Mouse (Mus musculus): ENCODE results near the gene 1700029H14Rik. TPM values are rescaled to one million over a fixed set of nuclear protein-coding genes. Genes with fewer than 3 reads are reported as not detected.

Gene 1700029H14Rik
- polyA plus RNA-seq, 1 experiment from 2014 or later: not detected

DNA sequence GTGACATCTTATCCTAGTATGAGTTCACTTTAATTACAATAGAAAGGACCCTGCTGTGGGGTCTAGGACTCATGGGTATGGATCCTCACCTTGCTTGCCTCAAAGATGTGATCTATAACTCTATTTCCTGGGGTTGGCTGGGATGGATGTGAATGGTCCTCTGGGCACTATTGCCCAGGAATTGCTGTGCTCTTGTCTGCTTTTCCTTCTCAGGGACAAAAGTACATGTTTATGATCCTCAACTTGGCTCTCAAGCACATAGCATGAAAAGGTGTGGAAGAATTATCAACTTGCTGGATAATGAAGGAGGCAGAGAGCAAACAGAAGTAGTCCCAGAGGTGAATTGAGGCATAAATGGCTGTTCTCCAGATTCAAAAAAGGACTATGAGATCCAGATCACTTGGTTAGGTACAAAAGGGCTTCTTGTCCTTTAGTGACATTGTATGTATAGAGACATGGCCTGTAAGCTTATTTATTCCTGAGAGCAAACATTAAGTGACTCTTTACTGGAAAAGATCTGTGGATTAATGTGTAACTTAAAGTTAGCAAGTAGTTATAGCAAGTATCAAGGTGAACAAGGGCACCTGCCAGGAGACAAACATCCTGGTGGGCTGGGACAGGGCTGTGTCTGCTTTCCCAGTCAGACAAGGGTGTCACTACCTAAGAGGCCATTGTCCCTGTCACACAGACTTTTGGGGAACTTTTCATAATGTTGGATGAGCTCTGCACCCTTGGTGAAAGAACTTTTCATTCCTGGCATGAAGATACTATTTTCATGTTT, 57.2 kb downstream of the 1700029H14Rik start:
- Histone ChIP-seq H3K4me1 (ENCODE audit: control insufficient read depth, insufficient read depth, low read length) (peaks cover 11% of the 10 kb centered on the region), H3K9ac (ENCODE audit: low read length) (no peak overlapping the region), H3K27me3 (ENCODE audit: control insufficient read depth, insufficient read depth, low read length) (0 out of 2 replicates have a peak, but pooled peaks cover 3% of the 10 kb centered on the region), H3K4me3 (ENCODE audit: low read length) (no peak overlapping the region), H3K9me3 (replicated peaks; ENCODE audit: control insufficient read depth, low read length) (0 out of 2 replicates have a peak, but pooled peaks cover 2% of the 10 kb centered on the region), H3K4me2 (ENCODE audit: low read depth, low read length) (no peak overlapping the region), H3K27ac (ENCODE audit: low read length) (no peak overlapping the region), H3K36me3 (ENCODE audit: control insufficient read depth, insufficient read depth) (no peaks in the 10 kb centered on the region)
- no peak for ATAC-seq (replicated peaks; ENCODE audit: extremely low read depth, insufficient read depth, low FRiP score)

DNA sequence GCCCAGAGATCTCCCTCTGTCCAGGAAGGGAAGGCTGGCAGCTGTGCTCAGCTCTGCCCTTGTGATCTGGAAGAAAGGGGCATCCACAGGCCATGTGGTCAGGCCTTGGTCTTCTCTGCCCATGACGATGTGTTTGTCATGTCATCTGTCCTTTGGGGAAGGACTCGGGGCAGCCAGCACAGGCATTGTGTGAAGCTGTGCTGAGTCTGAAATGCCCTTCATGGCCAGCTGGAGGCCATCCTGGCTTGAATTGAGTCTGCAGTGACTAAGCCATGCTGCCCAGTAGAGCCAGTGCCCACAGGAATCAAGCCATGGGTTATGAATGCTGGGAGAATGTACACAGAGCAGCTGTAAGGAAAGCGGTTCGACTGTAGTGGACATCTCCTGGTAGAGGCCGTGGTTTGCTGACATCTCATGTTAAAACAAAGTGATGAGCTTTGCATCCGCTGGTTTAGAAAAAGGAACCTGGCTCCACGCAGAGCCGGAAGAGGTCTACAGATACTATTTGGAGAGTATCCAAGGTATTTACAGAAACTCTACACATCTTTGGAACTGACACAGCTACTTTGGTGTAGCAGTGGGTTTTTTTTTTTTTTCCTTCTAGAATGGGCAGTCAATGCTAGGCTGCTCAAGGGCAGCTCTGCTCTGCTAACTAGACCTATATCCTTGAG, 58.2 kb downstream of the 1700029H14Rik start:
- ATAC-seq (replicated peaks; ENCODE audit: extremely low read depth, insufficient read depth, low FRiP score): no peak; the same call in 1 of the 2 replicates

GRCm38 (mm10) chr8:13501221-13501620, 61.0 kb downstream of the 1700029H14Rik start:
- Histone ChIP-seq H3K4me2 (ENCODE audit: low read depth, low read length) (no peak overlapping the region), H3K9ac (ENCODE audit: low read length) (no peak overlapping the region), H3K27me3 (ENCODE audit: control insufficient read depth, insufficient read depth, low read length) (no peaks in the 10 kb centered on the region), H3K36me3 (ENCODE audit: control insufficient read depth, insufficient read depth) (no peaks in the 10 kb centered on the region), H3K4me3 (ENCODE audit: low read length) (no peak overlapping the region), H3K4me1 (ENCODE audit: control insufficient read depth, insufficient read depth, low read length) (0 out of 2 replicates have a peak, but pooled peaks cover 2% of the 10 kb centered on the region), H3K9me3 (replicated peaks; ENCODE audit: control insufficient read depth, low read length) (0 out of 2 replicates have a peak, but pooled peaks cover 2% of the 10 kb centered on the region), H3K27ac (ENCODE audit: low read length) (no peak overlapping the region)
- no peak for ATAC-seq (replicated peaks; ENCODE audit: extremely low read depth, insufficient read depth, low FRiP score)
- 76% methylated on average over 3 of the region's 3 CpGs for WGBS

More for the DNA sequence above, 58.2 kb downstream of the 1700029H14Rik start:
- Histone ChIP-seq H3K4me2 (ENCODE audit: low read depth, low read length) (no peak overlapping the region), H3K9ac (ENCODE audit: low read length) (no peak overlapping the region), H3K4me1 (ENCODE audit: control insufficient read depth, insufficient read depth, low read length) (peaks cover 11% of the 10 kb centered on the region), H3K27me3 (ENCODE audit: control insufficient read depth, insufficient read depth, low read length) (0 out of 2 replicates have a peak, but pooled peaks cover 3% of the 10 kb centered on the region), H3K36me3 (ENCODE audit: control insufficient read depth, insufficient read depth) (no peaks in the 10 kb centered on the region), H3K4me3 (ENCODE audit: low read length) (no peak overlapping the region), H3K27ac (ENCODE audit: low read length) (no peak overlapping the region), H3K9me3 (replicated peaks; ENCODE audit: control insufficient read depth, low read length) (0 out of 2 replicates have a peak, but pooled peaks cover 2% of the 10 kb centered on the region)
- WGBS: 66% methylated on average over 8 of the region's 8 CpGs

Other genes starting within 250 kb of the 1700029H14Rik start
- 79.6 and 93.6 TPM in 2 replicates for gene Tfdp1, start 223.7 kb downstream of the 1700029H14Rik start, polyA plus RNA-seq (2015; fragmentation: Nextera tagmentation; extraction: Ambion mirVana)
- not detected in 2 replicates for gene Atp4b, start 165.6 kb downstream of the 1700029H14Rik start, polyA plus RNA-seq (2015; fragmentation: Nextera tagmentation; extraction: Ambion mirVana)
- 0.03 TPM in 1 of 2 replicates, not detected in the other for gene Grk1, start 157.4 kb downstream of the 1700029H14Rik start, polyA plus RNA-seq (2015; fragmentation: Nextera tagmentation; extraction: Ambion mirVana)
- 2.3 and 3.1 TPM in 2 replicates for gene Tmem255b, start 127.3 kb downstream of the 1700029H14Rik start, polyA plus RNA-seq (2015; fragmentation: Nextera tagmentation; extraction: Ambion mirVana)
- gene Gas6, start 68.0 kb downstream of the 1700029H14Rik start, polyA plus RNA-seq (2015; fragmentation: Nextera tagmentation; extraction: Ambion mirVana): 268 and 275 TPM in 2 replicates
- gene Rasa3, start 115.1 kb upstream of the 1700029H14Rik start, polyA plus RNA-seq (2015; fragmentation: Nextera tagmentation; extraction: Ambion mirVana): 26.9 and 27.4 TPM in 2 replicates
- 0.20 TPM in 1 of 2 replicates, not detected in the other for gene Cfap97d2, start 143.4 kb upstream of the 1700029H14Rik start, polyA plus RNA-seq (2015; fragmentation: Nextera tagmentation; extraction: Ambion mirVana)
- gene Cdc16, start 195.2 kb upstream of the 1700029H14Rik start, polyA plus RNA-seq (2015; fragmentation: Nextera tagmentation; extraction: Ambion mirVana): 98.7 and 102 TPM in 2 replicates
- 24.1 and 28.0 TPM in 2 replicates for gene Upf3a, start 223.2 kb upstream of the 1700029H14Rik start, polyA plus RNA-seq (2015; fragmentation: Nextera tagmentation; extraction: Ambion mirVana)

Measured in heart, embryonic 16.5 days (tissue).